Mouse (Mus musculus) liver, embryonic 14.5 days (tissue): ENCODE measurements around the gene Nop14. TPM values are rescaled to one million over a fixed set of nuclear protein-coding genes. Genes with fewer than 3 reads are reported as not detected.

Experiments
- ATAC-seq: fragments of 200-750 bp; cut with Nextera tagmentation; 2 replicates; pipeline ENCODE4 v1.8.0; 2017; ENCODE audit warnings: moderate number of reproducible peaks, mild to moderate bottlenecking, moderate library complexity; ENCODE audit not compliant: insufficient read depth
- DNase-seq, 3 experiments: peaks; one replicate each; pipeline ENCODE4 v3.0.0-alpha.2; 2012 to 2013; ENCODE audit warnings: low read depth in 3 of 3, low spot score in 3 of 3
- H3K27ac ChIP-seq: fragments of 300-500 bp; sonication (generic); 2 replicates; pipeline ENCODE4 v1.5.1; 2014; ENCODE audit warnings: moderate library complexity, mild to moderate bottlenecking, control low read depth, inconsistent platforms
- H3K27me3 ChIP-seq: fragments of 300-500 bp; sonication (generic); 2 replicates; pipeline ENCODE4 v1.6.1; 2014; ENCODE audit warnings: mild to moderate bottlenecking, low read length, moderate library complexity; ENCODE audit not compliant: control insufficient read depth, insufficient read depth
- H3K36me3 ChIP-seq: fragments of 300-500 bp; sonication (generic); replicated peaks from 2 replicates; pipeline ENCODE4 v1.6.1; 2014; ENCODE audit warnings: low read depth; ENCODE audit not compliant: control insufficient read depth, insufficient read depth
- H3K4me1 ChIP-seq, 2 experiments: fragments of 200-500 bp in 1 of 2; fragments of 300-500 bp in 1 of 2; sonication (generic) in 1 of 2; replicated peaks; 2 replicates each; pipeline ENCODE4 v1.6.1; 2012 to 2014; ENCODE audit warnings: antibody characterized with exemption in 1 of 2, inconsistent platforms in 1 of 2, low read length in 1 of 2; ENCODE audit not compliant: control insufficient read depth in 2 of 2, insufficient read depth in 2 of 2
- H3K4me2 ChIP-seq: fragments of 300-500 bp; sonication (generic); 2 replicates; pipeline ENCODE4 v1.6.1; 2014; ENCODE audit warnings: low read depth, mild to moderate bottlenecking, control low read depth, moderate library complexity
- H3K4me3 ChIP-seq, 2 experiments: fragments of 200-500 bp in 1 of 2; fragments of 300-500 bp in 1 of 2; sonication (generic) in 1 of 2; 2 replicates each; pipeline ENCODE4 v1.5.1; 2012 to 2014; ENCODE audit warnings: low read depth in 2 of 2, low read length in 2 of 2, mild to moderate bottlenecking in 2 of 2, control low read depth in 1 of 2, inconsistent platforms in 1 of 2, moderate library complexity in 1 of 2; ENCODE audit not compliant: insufficient read depth in 1 of 2
- H3K9ac ChIP-seq: fragments of 300-500 bp; sonication (generic); replicated peaks from 2 replicates; pipeline ENCODE4 v1.6.1; 2014; ENCODE audit warnings: mild to moderate bottlenecking, control low read depth, moderate library complexity
- H3K9me3 ChIP-seq: fragments of 300-500 bp; sonication (generic); 2 replicates; pipeline ENCODE4 v1.6.1; 2016; ENCODE audit warnings: low read length, mixed read lengths; ENCODE audit not compliant: control insufficient read depth
- CTCF ChIP-seq: IDR thresholded peaks from 2 replicates; pipeline ENCODE4 v1.5.1; 2016; ENCODE audit warnings: antibody characterized with exemption, low read depth, control low read depth
- EP300 ChIP-seq: IDR thresholded peaks from 2 replicates; pipeline ENCODE4 v1.6.1; 2016; ENCODE audit warnings: antibody characterized with exemption, low read depth
- WGBS: fragments of 180-500 bp; shearing (Covaris S2); extraction: QIAGEN DNeasy Blood & Tissue Kit; methylation state at CpG from one replicate; pipeline ENCODE4 v1.1.7; 2014; ENCODE audit not compliant: insufficient replicate concordance; 5-methylcytosine and 5-hydroxymethylcytosine counted together
- polyA plus RNA-seq, 2 experiments: library from polyadenylated mRNA; depleted of rRNA in 1 of 2; stranded (reverse) in 1 of 2; unstranded in 1 of 2; fragments of >200 nt; fragmentation: Nextera tagmentation in 1 of 2; extraction: Ambion mirVana in 1 of 2; gene quantifications; 2 replicates each; pipeline versions ENCODE4 v1.2.1 to v1.2.3; 2012 to 2014

The Nop14 gene
- polyA plus RNA-seq, 2 experiments, result 11.9 to 12.4 TPM

DNA sequence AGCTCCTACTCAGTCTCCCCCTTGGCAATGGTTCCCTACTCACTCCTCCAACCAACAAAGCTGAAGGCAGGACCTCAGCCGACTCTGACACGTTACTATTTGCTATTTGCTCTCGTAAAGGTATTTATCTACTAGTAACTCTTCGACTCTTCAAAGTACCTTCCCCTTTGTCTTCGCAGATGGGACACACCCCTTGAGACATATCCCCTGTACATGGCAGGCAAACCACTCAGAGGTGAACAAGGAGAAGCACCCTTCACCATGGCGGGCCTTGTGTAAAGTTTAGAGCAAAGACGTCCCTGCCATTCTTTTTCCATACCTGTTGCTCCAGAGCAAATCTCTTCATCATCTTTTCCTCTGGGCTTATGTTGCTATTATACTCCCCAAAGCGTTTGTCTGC is 2.4 kb downstream of the Nop14 start:
- 81% methylated on average over 8 of the region's 8 CpGs for WGBS
- Histone ChIP-seq H3K27me3 (no peaks in the 10 kb centered on the region), H3K4me3 (no peak overlapping the region), H3K27ac (no peak overlapping the region), H3K9ac (no peak overlapping the region), H3K36me3 (peaks cover 36% of the 10 kb centered on the region), H3K4me1 (peaks cover 15 to 16% of the 10 kb centered on the region in 2 experiments), H3K9me3 (no peaks in the 10 kb centered on the region), H3K4me2 (no peak overlapping the region)
- no peak for TF ChIP-seq CTCF
- no peak for TF ChIP-seq EP300
- no peak for ATAC-seq
- DNase-seq, result no peak

DNA sequence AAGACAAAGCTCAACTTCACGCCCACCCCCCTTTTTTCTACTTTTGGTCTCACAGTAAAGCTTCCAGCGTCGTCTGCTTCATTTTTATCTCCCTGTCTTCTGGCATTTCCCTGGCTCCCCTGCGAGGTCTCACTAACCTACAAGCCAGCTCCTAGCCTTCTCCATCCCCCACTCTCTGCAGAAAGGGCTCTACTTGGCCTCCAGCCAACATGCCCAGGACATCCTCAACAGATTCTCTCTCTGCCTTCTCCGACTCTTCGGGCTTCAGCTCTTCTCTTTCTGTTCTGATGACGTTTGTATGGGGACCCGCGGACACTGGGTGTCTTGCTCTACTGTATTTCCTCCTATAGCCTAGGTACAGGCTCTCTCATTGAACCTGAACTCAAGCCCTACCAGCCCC is 5.1 kb downstream of the Nop14 start:
- Histone ChIP-seq H3K9me3 (no peaks in the 10 kb centered on the region), H3K4me1 (peaks cover 7 to 12% of the 10 kb centered on the region in 2 experiments), H3K4me3 (no peak overlapping the region), H3K36me3 (peaks cover 62% of the 10 kb centered on the region), H3K27me3 (no peaks in the 10 kb centered on the region), H3K9ac (no peak overlapping the region), H3K4me2 (no peak overlapping the region), H3K27ac (no peak overlapping the region)
- WGBS, result 75% methylated on average over 9 of the region's 9 CpGs
- TF ChIP-seq EP300 (no peak), CTCF (no peak)
- ATAC-seq, result no peak
- no peak for DNase-seq

DNA sequence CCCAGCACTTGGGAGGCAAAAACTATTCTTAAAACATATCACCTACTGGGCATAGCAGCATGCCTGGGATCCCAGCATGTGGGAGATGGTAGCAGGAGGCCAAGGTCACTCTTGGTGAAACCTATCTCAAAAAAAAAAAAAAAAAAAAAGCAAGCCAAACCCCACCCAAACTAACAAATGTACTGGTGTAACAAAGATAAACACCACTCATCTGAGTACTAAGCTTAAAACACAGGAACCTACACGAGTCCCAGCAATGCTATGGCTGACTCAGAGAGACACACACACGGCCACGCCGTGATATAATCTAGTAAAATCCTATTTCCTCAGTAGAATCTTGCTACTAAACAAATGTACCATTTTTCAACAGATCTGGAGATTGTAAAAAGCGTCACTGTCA is 7.0 kb downstream of the Nop14 start:
- H3K27me3 ChIP-seq, result no peaks in the 10 kb centered on the region
- H3K9ac ChIP-seq, result no peak overlapping the region
- H3K27ac ChIP-seq, result no peak overlapping the region
- H3K9me3 ChIP-seq, result no peaks in the 10 kb centered on the region
- no peak for TF ChIP-seq EP300
- no peak for TF ChIP-seq CTCF
- WGBS, result 61% methylated on average over 5 of the region's 5 CpGs
- ATAC-seq (no peak), DNase-seq (no peak)
- no peak overlapping the region for H3K4me3 ChIP-seq
- H3K36me3 ChIP-seq, result peaks cover 78% of the 10 kb centered on the region
- no peak overlapping the region for H3K4me2 ChIP-seq
- H3K4me1 ChIP-seq, result peaks cover 0 to 5% of the 10 kb centered on the region in 2 experiments; a peak in 1 of 4 replicates

DNA sequence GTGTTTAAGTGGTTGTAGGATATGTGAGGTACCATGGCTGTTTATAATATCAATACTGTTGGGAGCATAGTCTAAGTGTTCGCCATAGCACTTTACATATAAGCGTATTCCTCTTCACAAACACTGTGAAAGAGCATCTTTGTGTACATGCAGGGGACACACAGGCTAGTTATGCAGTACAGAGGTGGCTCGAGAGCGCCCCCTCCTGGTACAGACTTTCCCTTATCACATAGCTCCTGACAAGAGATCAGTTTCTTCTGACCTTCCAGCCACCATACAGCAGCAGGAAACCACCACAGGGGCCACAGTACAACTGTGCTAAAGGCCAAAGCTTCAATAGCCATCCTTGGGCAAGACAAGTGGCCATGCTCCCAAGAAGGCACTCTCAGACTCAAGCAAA is 12.4 kb downstream of the Nop14 start:
- no peak overlapping the region for H3K4me2 ChIP-seq
- 43% methylated on average over 4 of the region's 4 CpGs for WGBS
- peaks cover 74% of the 10 kb centered on the region for H3K36me3 ChIP-seq
- no peak overlapping the region for H3K4me3 ChIP-seq
- TF ChIP-seq EP300, result no peak
- peak; percentile 92 for TF ChIP-seq CTCF
- DNase-seq (peak in 2 of 3 experiments; percentile 55 to 57), ATAC-seq (peak; percentile 65; the same call in 1 of the 2 replicates)
- H3K9me3 ChIP-seq, result no peaks in the 10 kb centered on the region
- H3K27me3 ChIP-seq, result no peaks in the 10 kb centered on the region
- no peaks in the 10 kb centered on the region for H3K4me1 ChIP-seq
- H3K9ac ChIP-seq, result no peak overlapping the region
- H3K27ac ChIP-seq, result no peak overlapping the region

DNA sequence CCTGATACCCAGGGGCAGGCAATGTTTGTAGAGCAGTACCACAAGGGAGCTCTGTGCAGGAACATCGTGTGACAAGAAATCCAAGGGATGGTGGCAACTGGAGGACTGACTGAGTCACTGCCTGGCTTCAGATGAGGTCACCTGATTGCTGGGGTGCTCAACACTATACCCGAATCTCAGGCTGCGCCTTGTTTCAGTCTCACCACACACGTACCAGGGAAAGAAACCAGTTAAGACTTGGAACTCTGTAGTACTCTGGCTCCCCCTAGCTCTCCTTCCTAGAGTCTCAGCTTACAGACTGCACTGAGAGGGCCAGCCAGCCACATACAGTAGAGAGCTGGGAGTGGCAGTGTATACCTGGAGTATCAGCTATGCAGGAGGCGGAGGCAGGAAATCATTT is 17.0 kb downstream of the Nop14 start:
- peak; percentile 82 for TF ChIP-seq CTCF
- no peak for TF ChIP-seq EP300
- H3K9me3 ChIP-seq, result no peaks in the 10 kb centered on the region

More for the DNA sequence above, 17.0 kb downstream of the Nop14 start:
- H3K4me3 ChIP-seq, result no peak overlapping the region
- DNase-seq (peak in 1 of 3 experiments; percentile 41), ATAC-seq (peak; percentile 58)
- no peaks in the 10 kb centered on the region for H3K27me3 ChIP-seq
- H3K36me3 ChIP-seq, result peaks cover 46% of the 10 kb centered on the region
- H3K9ac ChIP-seq, result no peak overlapping the region
- no peak overlapping the region for H3K4me2 ChIP-seq
- H3K27ac ChIP-seq, result no peak overlapping the region
- 72% methylated on average over 5 of the region's 5 CpGs for WGBS
- H3K4me1 ChIP-seq, result no peaks in the 10 kb centered on the region
